Mouse (Mus musculus): ENCODE data around the gene Matk. TPM values are rescaled to one million over a fixed set of nuclear protein-coding genes. Genes with fewer than 3 reads are reported as not detected.
"Not testable (repeated sequence)": the region's sequence is repeated elsewhere in the genome, so short reads cannot be mapped to it uniquely, and the experiment has no call there.

Gene Matk
- polyA plus RNA-seq, 1 experiment from 2014 or later, result 12.3 TPM

GRCm38 (mm10) chr10:81221402-81222015 lies 31.2 kb upstream of the Matk start:
- Histone ChIP-seq H3K27me3 (replicated peaks; ENCODE audit: control insufficient read depth, insufficient read depth, low read length) (no peaks in the 10 kb centered on the region), H3K4me1 (ENCODE audit: control insufficient read depth, insufficient read depth, low read length) (no peaks in the 10 kb centered on the region), H3K9me3 (replicated peaks; ENCODE audit: control insufficient read depth, low read length) (no peaks in the 10 kb centered on the region), H3K27ac (ENCODE audit: low read depth, low read length) (no peak overlapping the region), H3K36me3 (ENCODE audit: control insufficient read depth, insufficient read depth, low read length) (peaks cover 64% of the 10 kb centered on the region), H3K4me2 (ENCODE audit: low read length) (no peak overlapping the region), H3K9ac (ENCODE audit: low read length) (no peak overlapping the region), H3K4me3 (ENCODE audit: low read depth, low read length) (no peak overlapping the region)
- 89% methylated on average over 5 of the region's 5 CpGs for WGBS
- DNase-seq (ENCODE audit: low spot score), result no peak
- no peak for ATAC-seq

- not testable (repeated sequence) for H3K4me3 ChIP-seq (ENCODE audit: low read depth, low read length); H3K27me3 ChIP-seq (replicated peaks; ENCODE audit: control insufficient read depth, insufficient read depth, low read length); H3K4me1 ChIP-seq (ENCODE audit: control insufficient read depth, insufficient read depth, low read length); H3K27ac ChIP-seq (ENCODE audit: low read depth, low read length); H3K9ac ChIP-seq (ENCODE audit: low read length); ATAC-seq; H3K9me3 ChIP-seq (replicated peaks; ENCODE audit: control insufficient read depth, low read length); H3K4me2 ChIP-seq (ENCODE audit: low read length); DNase-seq (ENCODE audit: low spot score)
- 56% methylated on average over 2 of the region's 2 CpGs for WGBS
- peaks cover 50% of the 10 kb centered on the region for H3K36me3 ChIP-seq (ENCODE audit: control insufficient read depth, insufficient read depth, low read length)
Measured at GRCm38 (mm10) chr10:81223731-81224130, 29.0 kb upstream of the Matk start.

GRCm38 (mm10) chr10:81229735-81230437 lies 22.8 kb upstream of the Matk start:
- DNase-seq (ENCODE audit: low spot score) (peak; percentile 37), ATAC-seq (peak; percentile 14; the same call in 1 of the 2 replicates)
- 12% methylated on average over 20 of the region's 20 CpGs for WGBS
- peak overlapping the region; percentile 92 for H3K27ac ChIP-seq (ENCODE audit: low read depth, low read length)
- peaks cover 17% of the 10 kb centered on the region; the same call in 1 of the 2 replicates for H3K4me1 ChIP-seq (ENCODE audit: control insufficient read depth, insufficient read depth, low read length)
- no peaks in the 10 kb centered on the region for H3K27me3 ChIP-seq (replicated peaks; ENCODE audit: control insufficient read depth, insufficient read depth, low read length)
- H3K9ac ChIP-seq (ENCODE audit: low read length), result peak overlapping the region; percentile 91
- peak overlapping the region; percentile 64 for H3K4me3 ChIP-seq (ENCODE audit: low read depth, low read length)
- peak overlapping the region; percentile 76 for H3K4me2 ChIP-seq (ENCODE audit: low read length)
- H3K9me3 ChIP-seq (replicated peaks; ENCODE audit: control insufficient read depth, low read length), result no peaks in the 10 kb centered on the region
- peaks cover 5% of the 10 kb centered on the region; the same call in 1 of the 2 replicates for H3K36me3 ChIP-seq (ENCODE audit: control insufficient read depth, insufficient read depth, low read length)

- Histone ChIP-seq H3K9ac (ENCODE audit: low read length) (peak within 1 kb of the TSS; percentile 91), H3K4me3 (ENCODE audit: low read depth, low read length) (peak within 1 kb of the TSS; percentile 64), H3K4me1 (ENCODE audit: control insufficient read depth, insufficient read depth, low read length) (peaks cover 17% of the 10 kb centered on the region; the same call in 1 of the 2 replicates), H3K4me2 (ENCODE audit: low read length) (peak within 1 kb of the TSS; percentile 76), H3K27me3 (replicated peaks; ENCODE audit: control insufficient read depth, insufficient read depth, low read length) (no peaks in the 10 kb centered on the region), H3K36me3 (ENCODE audit: control insufficient read depth, insufficient read depth, low read length) (peaks cover 3% of the 10 kb centered on the region; the same call in 1 of the 2 replicates), H3K27ac (ENCODE audit: low read depth, low read length) (peak within 1 kb of the TSS; percentile 92), H3K9me3 (replicated peaks; ENCODE audit: control insufficient read depth, low read length) (no peaks in the 10 kb centered on the region)
- peak; percentile 92 for ATAC-seq
- 4% methylated on average over 27 of the region's 27 CpGs for WGBS
- DNase-seq (ENCODE audit: low spot score), result peak; percentile 95
Measured at GRCm38 (mm10) chr10:81230438-81231332, 22.1 kb upstream of the Matk start, which contains the start of gene Atcay. Atcay (minus strand) TSS chr10:81230833.

- peaks cover 17% of the 10 kb centered on the region; the same call in 1 of the 2 replicates for H3K4me1 ChIP-seq (ENCODE audit: control insufficient read depth, insufficient read depth, low read length)
- 0 out of 2 replicates have a peak overlapping the region, but pooled peaks have one; percentile 64 for H3K4me3 ChIP-seq (ENCODE audit: low read depth, low read length)
- no peaks in the 10 kb centered on the region for H3K36me3 ChIP-seq (ENCODE audit: control insufficient read depth, insufficient read depth, low read length)
- H3K9ac ChIP-seq (ENCODE audit: low read length), result peak overlapping the region; percentile 91; the same call in 1 of the 2 replicates
- DNase-seq (ENCODE audit: low spot score), result no peak
- H3K27me3 ChIP-seq (replicated peaks; ENCODE audit: control insufficient read depth, insufficient read depth, low read length), result no peaks in the 10 kb centered on the region
- peak overlapping the region; percentile 92; the same call in 1 of the 2 replicates for H3K27ac ChIP-seq (ENCODE audit: low read depth, low read length)
- ATAC-seq, result no peak
- no peaks in the 10 kb centered on the region for H3K9me3 ChIP-seq (replicated peaks; ENCODE audit: control insufficient read depth, low read length)
- 46% methylated on average over 7 of the region's 7 CpGs for WGBS
- H3K4me2 ChIP-seq (ENCODE audit: low read length), result peak overlapping the region; percentile 76
Measured at GRCm38 (mm10) chr10:81231436-81231835, 21.3 kb upstream of the Matk start.

- Histone ChIP-seq H3K36me3 (ENCODE audit: control insufficient read depth, insufficient read depth, low read length) (no peaks in the 10 kb centered on the region), H3K27ac (ENCODE audit: low read depth, low read length) (no peak within 1 kb of the TSS)
- WGBS, result 9% methylated on average over 27 of the region's 29 CpGs
Measured at GRCm38 (mm10) chr10:81232580-81233225, 20.0 kb upstream of the Matk start, which contains the start of gene Zfr2. Zfr2 (plus strand) TSS chr10:81233155.

GRCm38 (mm10) chr10:81233226-81233585 lies 19.5 kb upstream of the Matk start:
- ATAC-seq, result peak; percentile 61
- Histone ChIP-seq H3K4me1 (ENCODE audit: control insufficient read depth, insufficient read depth, low read length) (peaks cover 17% of the 10 kb centered on the region; the same call in 1 of the 2 replicates), H3K4me2 (ENCODE audit: low read length) (peak overlapping the region; percentile 55), H3K27ac (ENCODE audit: low read depth, low read length) (no peak overlapping the region), H3K9ac (ENCODE audit: low read length) (peak overlapping the region; percentile 78), H3K9me3 (replicated peaks; ENCODE audit: control insufficient read depth, low read length) (no peaks in the 10 kb centered on the region), H3K27me3 (replicated peaks; ENCODE audit: control insufficient read depth, insufficient read depth, low read length) (no peaks in the 10 kb centered on the region), H3K36me3 (ENCODE audit: control insufficient read depth, insufficient read depth, low read length) (no peaks in the 10 kb centered on the region), H3K4me3 (ENCODE audit: low read depth, low read length) (peak overlapping the region; percentile 57)
- 3% methylated on average over 23 of the region's 28 CpGs for WGBS
- no peak for DNase-seq (ENCODE audit: low spot score)

More at GRCm38 (mm10) chr10:81232580-81233225, 20.0 kb upstream of the Matk start, which contains the start of gene Zfr2:
- Histone ChIP-seq H3K4me2 (ENCODE audit: low read length) (peak within 1 kb of the TSS; percentile 55), H3K9me3 (replicated peaks; ENCODE audit: control insufficient read depth, low read length) (no peaks in the 10 kb centered on the region), H3K9ac (ENCODE audit: low read length) (peak within 1 kb of the TSS; percentile 78), H3K4me3 (ENCODE audit: low read depth, low read length) (peak within 1 kb of the TSS; percentile 57), H3K27me3 (replicated peaks; ENCODE audit: control insufficient read depth, insufficient read depth, low read length) (no peaks in the 10 kb centered on the region), H3K4me1 (ENCODE audit: control insufficient read depth, insufficient read depth, low read length) (peaks cover 17% of the 10 kb centered on the region; the same call in 1 of the 2 replicates)
- DNase-seq (ENCODE audit: low spot score), result peak; percentile 86
- ATAC-seq, result peak; percentile 76

GRCm38 (mm10) chr10:81234206-81234605 lies 18.5 kb upstream of the Matk start:
- ATAC-seq (no peak), DNase-seq (ENCODE audit: low spot score) (no peak)
- no peak overlapping the region for H3K4me3 ChIP-seq (ENCODE audit: low read depth, low read length)
- 83% methylated on average over 6 of the region's 6 CpGs for WGBS
- no peaks in the 10 kb centered on the region for H3K27me3 ChIP-seq (replicated peaks; ENCODE audit: control insufficient read depth, insufficient read depth, low read length)
- no peak overlapping the region for H3K27ac ChIP-seq (ENCODE audit: low read depth, low read length)
- H3K9ac ChIP-seq (ENCODE audit: low read length), result no peak overlapping the region
- no peak overlapping the region; the same call in 1 of the 2 replicates for H3K4me2 ChIP-seq (ENCODE audit: low read length)
- no peaks in the 10 kb centered on the region for H3K9me3 ChIP-seq (replicated peaks; ENCODE audit: control insufficient read depth, low read length)
- H3K36me3 ChIP-seq (ENCODE audit: control insufficient read depth, insufficient read depth, low read length), result no peaks in the 10 kb centered on the region
- peaks cover 16% of the 10 kb centered on the region; the same call in 1 of the 2 replicates for H3K4me1 ChIP-seq (ENCODE audit: control insufficient read depth, insufficient read depth, low read length)

All from forebrain, embryonic 14.5 days (tissue).